Mouse (Mus musculus): Measurements from ENCODE around the gene Atg9b.

Atg9b gene

GRCm38 (mm10) chr5:24381988-24382387, 10.0 kb downstream of the Atg9b start:
- in situ Hi-C loops (cut with MboI, MseI) = no loop called here

GRCm38 (mm10) chr5:24381486-24381885, 10.5 kb downstream of the Atg9b start:
- in situ Hi-C loops (cut with MboI, MseI) = no loop called here

- in situ Hi-C loops (cut with MboI, MseI) = no loop called here
Observed at GRCm38 (mm10) chr5:24380499-24380898, 11.4 kb downstream of the Atg9b start.

GRCm38 (mm10) chr5:24379501-24379900, 12.4 kb downstream of the Atg9b start:
- in situ Hi-C loops (cut with MboI, MseI) = loop anchor here (10.0 kb wide), 1 partner anchor 515 kb away; no protein-coding TSS in a partner anchor

GRCm38 (mm10) chr5:24378700-24379099, 13.2 kb downstream of the Atg9b start:
- in situ Hi-C loops (cut with MboI, MseI) = loop anchor here (10.0 kb wide), 1 partner anchor 514 kb away; no protein-coding TSS in a partner anchor

- in situ Hi-C loops (cut with MboI, MseI) = loop anchor here (10.0 kb wide), 1 partner anchor 510 kb away; no protein-coding TSS in a partner anchor
Observed at GRCm38 (mm10) chr5:24374666-24375328, 17.1 kb downstream of the Atg9b start.

- in situ Hi-C loops (cut with MboI, MseI) = loop anchor here (10.0 kb wide), 1 partner anchor 509 kb away; no protein-coding TSS in a partner anchor
Observed at GRCm38 (mm10) chr5:24374216-24374615, 17.7 kb downstream of the Atg9b start.

- in situ Hi-C loops (cut with MboI, MseI) = loop anchor here (10.0 kb wide), 1 partner anchor 509 kb away; no protein-coding TSS in a partner anchor
Observed at GRCm38 (mm10) chr5:24373807-24374206, 18.1 kb downstream of the Atg9b start.

GRCm38 (mm10) chr5:24369767-24370166, 22.2 kb downstream of the Atg9b start:
- in situ Hi-C loops (cut with MboI, MseI) = loop anchor here (10.0 kb wide), 1 partner anchor 505 kb away; no protein-coding TSS in a partner anchor

GRCm38 (mm10) chr5:24366426-24366825, 25.5 kb downstream of the Atg9b start:
- in situ Hi-C loops (cut with MboI, MseI) = no loop called here

- in situ Hi-C loops (cut with MboI, MseI) = no loop called here
Observed at GRCm38 (mm10) chr5:24365528-24365927, 26.4 kb downstream of the Atg9b start.

- in situ Hi-C loops (cut with MboI, MseI) = loop anchor here (5.0 kb wide), 1 partner anchor 103 kb away; no protein-coding TSS in a partner anchor
Observed at GRCm38 (mm10) chr5:24364963-24365362, 27.0 kb downstream of the Atg9b start.

GRCm38 (mm10) chr5:24364508-24364907, 27.4 kb downstream of the Atg9b start, which contains the start of gene Nos3:
Gene Nos3, plus strand, starts transcription at chr5:24364810.
- in situ Hi-C loops (cut with MboI, MseI) = loop anchor here (5.0 kb wide), 1 partner anchor 102 kb away; no protein-coding TSS in a partner anchor

GRCm38 (mm10) chr5:24364061-24364460, 27.9 kb downstream of the Atg9b start:
- in situ Hi-C loops (cut with MboI, MseI) = loop anchor here (5.0 kb wide), 1 partner anchor 102 kb away; no protein-coding TSS in a partner anchor

- in situ Hi-C loops (cut with MboI, MseI) = loop anchor here (5.0 kb wide), 1 partner anchor 101 kb away; no protein-coding TSS in a partner anchor
Observed at GRCm38 (mm10) chr5:24363467-24363866, 28.5 kb downstream of the Atg9b start.

- in situ Hi-C loops (cut with MboI, MseI) = loop anchor here (5.0 kb wide), 1 partner anchor 99 kb away; no protein-coding TSS in a partner anchor
Observed at GRCm38 (mm10) chr5:24360792-24361454, 31.0 kb downstream of the Atg9b start.

- in situ Hi-C loops (cut with MboI, MseI) = no loop called here
Observed at GRCm38 (mm10) chr5:24357461-24357860, 34.5 kb downstream of the Atg9b start.

GRCm38 (mm10) chr5:24356764-24357163, 35.2 kb downstream of the Atg9b start:
- in situ Hi-C loops (cut with MboI, MseI) = no loop called here

- in situ Hi-C loops (cut with MboI, MseI) = no loop called here
Observed at GRCm38 (mm10) chr5:24353327-24353726, 38.6 kb downstream of the Atg9b start.

GRCm38 (mm10) chr5:24352251-24352859, 39.6 kb downstream of the Atg9b start:
- in situ Hi-C loops (cut with MboI, MseI) = no loop called here

- in situ Hi-C loops (cut with MboI, MseI) = no loop called here
Observed at GRCm38 (mm10) chr5:24351701-24352171, 40.2 kb downstream of the Atg9b start.

- in situ Hi-C loops (cut with MboI, MseI) = no loop called here
Observed at GRCm38 (mm10) chr5:24351278-24351677, 40.7 kb downstream of the Atg9b start, which contains the start of gene Kcnh2. Gene Kcnh2, minus strand, starts transcription at chr5:24351604.
